Mouse (Mus musculus) megakaryocyte, embryonic 14.5 days (primary cell): Measurements from ENCODE around the gene Wdfy4.

Experiments used
- FLI1 ChIP-seq: IDR thresholded peaks from 2 replicates; pipeline ENCODE4 v1.6.1; 2012; ENCODE audit warnings: low read length, inconsistent platforms, mixed read lengths
- GATA1 ChIP-seq: IDR thresholded peaks from 3 replicates; pipeline ENCODE4 v1.6.1; 2012; ENCODE audit warnings: mixed read lengths, low read length, inconsistent platforms, borderline replicate concordance

- no peak for TF ChIP-seq GATA1
- TF ChIP-seq FLI1 = no peak
Measured at GRCm38 (mm10) chr14:32994954-32995636, 190.2 kb downstream of the Wdfy4 start.
